ENCODE assay signal across 8 mouse cellular contexts in the genomic region with DNA sequence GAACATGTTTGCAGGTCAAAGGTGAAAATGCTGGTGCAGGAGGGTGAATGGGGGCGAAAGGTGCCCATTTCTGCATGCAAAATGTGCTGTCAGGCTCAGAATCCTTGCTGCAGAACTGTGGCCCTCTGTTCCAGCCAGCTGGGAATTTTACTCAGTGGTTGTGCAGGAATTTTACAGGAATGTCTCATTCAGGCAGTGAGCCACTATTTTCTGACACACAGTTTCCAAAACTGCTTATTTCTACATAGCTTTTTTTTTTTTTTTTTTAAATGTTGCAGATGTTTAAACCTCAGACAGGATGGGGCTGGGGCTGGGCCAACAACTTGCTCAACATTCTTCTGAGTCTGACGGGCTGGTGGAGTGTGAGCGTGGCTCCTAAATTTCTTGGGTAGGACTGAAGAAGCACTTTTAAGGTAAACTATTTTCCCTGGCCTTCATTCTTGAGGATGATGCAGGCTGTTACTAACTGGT. TPM values are rescaled to one million over a fixed set of nuclear protein-coding genes. Genes with fewer than 3 reads are reported as not detected.
DNase-seq lines count a peak whose midpoint lies in the region; ATAC-seq and TF ChIP-seq lines count a peak whose summit lies in the region.

No protein-coding gene starts in this region.

- WGBS in embryonic facial prominence, embryonic 12.5 days, result 48% methylated on average over 3 of the region's 3 CpGs
- WGBS in embryonic facial prominence, embryonic 10.5 days, result 82% methylated on average over 3 of the region's 3 CpGs
- 72% methylated on average over 3 of the region's 3 CpGs for WGBS in heart, embryonic 13.5 days
- 20% methylated on average over 3 of the region's 3 CpGs for WGBS in limb, embryonic 15.5 days
- 87% methylated on average over 3 of the region's 3 CpGs for WGBS in forebrain, embryonic 13.5 days
- 91% methylated on average over 3 of the region's 3 CpGs for WGBS in cerebellum, adult 2 months

- H3K27me3 ChIP-seq in embryonic facial prominence, embryonic 12.5 days, result no peaks in the 10 kb centered on the region
- H3K27me3 ChIP-seq in embryonic facial prominence, embryonic 10.5 days (replicated peaks; ENCODE audit: low read depth, poor library complexity, severe bottlenecking), result no peaks in the 10 kb centered on the region
- no peaks in the 10 kb centered on the region for H3K27me3 ChIP-seq in heart, embryonic 13.5 days (replicated peaks)
- H3K27me3 ChIP-seq in limb, embryonic 15.5 days, result no peaks in the 10 kb centered on the region
- H3K27me3 ChIP-seq in forebrain, embryonic 13.5 days, result no peaks in the 10 kb centered on the region
- H3K27me3 ChIP-seq in cerebellum, adult 2 months (ENCODE audit: control insufficient read depth, insufficient read depth, low read length), result no peaks in the 10 kb centered on the region

- 0 out of 2 replicates have a peak overlapping the region, but pooled peaks have one; percentile 47 for H3K27ac ChIP-seq in embryonic facial prominence, embryonic 12.5 days
- H3K27ac ChIP-seq in embryonic facial prominence, embryonic 10.5 days (replicated peaks), result no peak overlapping the region
- H3K27ac ChIP-seq in heart, embryonic 13.5 days (replicated peaks), result peak overlapping the region; percentile 68
- peak overlapping the region; percentile 88 for H3K27ac ChIP-seq in limb, embryonic 15.5 days
- no peak overlapping the region for H3K27ac ChIP-seq in forebrain, embryonic 13.5 days
- no peak overlapping the region for H3K27ac ChIP-seq in cerebellum, adult 2 months (ENCODE audit: insufficient read depth, low read length)

- no peak for TF ChIP-seq POLR2A in cerebellum, adult 2 months (IDR thresholded peaks at IDR 0.05; ENCODE audit: borderline replicate concordance, insufficient read depth, low read length)

- peaks cover 3% of the 10 kb centered on the region; the same call in 1 of the 2 replicates for H3K4me1 ChIP-seq in embryonic facial prominence, embryonic 12.5 days
- H3K4me1 ChIP-seq in embryonic facial prominence, embryonic 10.5 days, result peaks cover 22% of the 10 kb centered on the region
- peaks cover 23% of the 10 kb centered on the region for H3K4me1 ChIP-seq in heart, embryonic 13.5 days
- H3K4me1 ChIP-seq in limb, embryonic 15.5 days, result peaks cover 25% of the 10 kb centered on the region
- no peaks in the 10 kb centered on the region for H3K4me1 ChIP-seq in forebrain, embryonic 13.5 days
- no peaks in the 10 kb centered on the region for H3K4me1 ChIP-seq in cerebellum, adult 2 months (ENCODE audit: control insufficient read depth, insufficient read depth, low read length)

- TF ChIP-seq CTCF in cerebellum, adult 2 months (IDR thresholded peaks at IDR 0.05; ENCODE audit: borderline replicate concordance, insufficient read depth, low read depth, low read length), result no peak

- 0 out of 2 replicates have a peak, but pooled peaks have one; percentile 52 for ATAC-seq in embryonic facial prominence, embryonic 12.5 days (ENCODE audit: insufficient number of reproducible peaks, insufficient read depth, low FRiP score, low TSS enrichment)
- no peak for ATAC-seq in heart, embryonic 13.5 days (ENCODE audit: extremely low read depth, insufficient number of reproducible peaks, low FRiP score, low TSS enrichment)
- peak; percentile 80 for ATAC-seq in limb, embryonic 15.5 days (ENCODE audit: insufficient number of reproducible peaks, low FRiP score, low TSS enrichment, low read depth)
- ATAC-seq in forebrain, embryonic 13.5 days, result no peak

- H3K9ac ChIP-seq in embryonic facial prominence, embryonic 12.5 days, result no peak overlapping the region
- H3K9ac ChIP-seq in heart, embryonic 13.5 days, result no peak overlapping the region
- no peak overlapping the region for H3K9ac ChIP-seq in limb, embryonic 15.5 days
- H3K9ac ChIP-seq in forebrain, embryonic 13.5 days, result no peak overlapping the region

- no peaks in the 10 kb centered on the region for H3K9me3 ChIP-seq in embryonic facial prominence, embryonic 12.5 days
- H3K9me3 ChIP-seq in embryonic facial prominence, embryonic 10.5 days, result no peaks in the 10 kb centered on the region
- H3K9me3 ChIP-seq in heart, embryonic 13.5 days, result no peaks in the 10 kb centered on the region
- no peaks in the 10 kb centered on the region for H3K9me3 ChIP-seq in limb, embryonic 15.5 days
- no peaks in the 10 kb centered on the region for H3K9me3 ChIP-seq in forebrain, embryonic 13.5 days (replicated peaks)

- DNase-seq in embryonic facial prominence, embryonic 10.5 days (ENCODE audit: low spot score), result no peak
- DNase-seq in R1 (ENCODE audit: low read depth, low spot score), result peak; percentile 50
- peak; percentile 82 for DNase-seq in testis, postnatal 10 days (ENCODE audit: low spot score)
- no peak for DNase-seq in cerebellum, adult 2 months

- H3K36me3 ChIP-seq in embryonic facial prominence, embryonic 12.5 days, result no peaks in the 10 kb centered on the region
- no peaks in the 10 kb centered on the region for H3K36me3 ChIP-seq in embryonic facial prominence, embryonic 10.5 days (replicated peaks)
- no peaks in the 10 kb centered on the region for H3K36me3 ChIP-seq in heart, embryonic 13.5 days
- no peaks in the 10 kb centered on the region for H3K36me3 ChIP-seq in limb, embryonic 15.5 days
- no peaks in the 10 kb centered on the region for H3K36me3 ChIP-seq in forebrain, embryonic 13.5 days (ENCODE audit: poor library complexity, severe bottlenecking)

- H3K4me3 ChIP-seq in embryonic facial prominence, embryonic 12.5 days, result no peak overlapping the region
- no peak overlapping the region for H3K4me3 ChIP-seq in embryonic facial prominence, embryonic 10.5 days
- no peak overlapping the region for H3K4me3 ChIP-seq in heart, embryonic 13.5 days
- H3K4me3 ChIP-seq in limb, embryonic 15.5 days, result no peak overlapping the region
- H3K4me3 ChIP-seq in forebrain, embryonic 13.5 days, result no peak overlapping the region
- H3K4me3 ChIP-seq in cerebellum, adult 2 months (replicated peaks; ENCODE audit: insufficient read depth, low read depth, low read length), result no peak overlapping the region

- H3K4me2 ChIP-seq in embryonic facial prominence, embryonic 12.5 days (replicated peaks), result no peak overlapping the region
- H3K4me2 ChIP-seq in heart, embryonic 13.5 days, result peak overlapping the region; percentile 24
- H3K4me2 ChIP-seq in limb, embryonic 15.5 days, result peak overlapping the region; percentile 24
- no peak overlapping the region for H3K4me2 ChIP-seq in forebrain, embryonic 13.5 days

RNA-seq across cellular contexts. Expression of a gene that starts 58.4 kb away (rescaled TPM):
- 29.8 and 31.5 TPM in 2 replicates for polyA plus RNA-seq in embryonic facial prominence, embryonic 12.5 days (2016; fragmentation: Nextera tagmentation; extraction: Ambion mirVana)
- 32.8 and 33.0 TPM in 2 replicates for polyA plus RNA-seq in embryonic facial prominence, embryonic 10.5 days (2016; fragmentation: Nextera tagmentation; extraction: Ambion mirVana)
- polyA plus RNA-seq in heart, embryonic 13.5 days (2015; fragmentation: Nextera tagmentation; extraction: Ambion mirVana), result 12.4 TPM in 2 replicates
- 15.8 and 17.3 TPM in 2 replicates for polyA plus RNA-seq in limb, embryonic 15.5 days (2015; fragmentation: Nextera tagmentation; extraction: Ambion mirVana)
- 26.6 and 27.9 TPM in 2 replicates for polyA plus RNA-seq in forebrain, embryonic 13.5 days (2015; fragmentation: Nextera tagmentation; extraction: Ambion mirVana)
- polyA plus RNA-seq in cerebellum, adult 2 months (2012; rRNA removed), result 12.1 and 12.6 TPM in 2 replicates

Comparison
In these comparisons a context has a peak if more than half of its experiments do, and no peak if none do; other contexts are left out.
1. H3K27ac ChIP-seq: peak in embryonic facial prominence, embryonic 12.5 days (single experiment), heart, embryonic 13.5 days (single experiment) and limb, embryonic 15.5 days (single experiment); none in embryonic facial prominence, embryonic 10.5 days (single experiment), forebrain, embryonic 13.5 days (single experiment) and cerebellum, adult 2 months (single experiment).
2. ATAC-seq: peak in embryonic facial prominence, embryonic 12.5 days (single experiment) and limb, embryonic 15.5 days (single experiment); none in heart, embryonic 13.5 days (single experiment) and forebrain, embryonic 13.5 days (single experiment).
3. H3K4me2 ChIP-seq: peak in heart, embryonic 13.5 days (single experiment) and limb, embryonic 15.5 days (single experiment); none in embryonic facial prominence, embryonic 12.5 days (single experiment) and forebrain, embryonic 13.5 days (single experiment).
4. DNase-seq: peak in R1 (single experiment) and testis, postnatal 10 days (single experiment); none in embryonic facial prominence, embryonic 10.5 days (single experiment) and cerebellum, adult 2 months (0 of 2).